Mouse (Mus musculus) limb, embryonic 12.5 days (tissue): ENCODE data around the gene Tbcd. TPM values are rescaled to one million over a fixed set of nuclear protein-coding genes. Genes with fewer than 3 reads are reported as not detected.

Experiments used
- ATAC-seq: fragments of 200-750 bp; cut with Nextera tagmentation; 2 replicates; pipeline ENCODE4 v1.8.0; 2017; ENCODE audit warnings: low read depth, moderate TSS enrichment; ENCODE audit not compliant: insufficient number of reproducible peaks, insufficient read depth, low FRiP score, low TSS enrichment
- H3K27ac ChIP-seq: fragments of 300-500 bp; sonication (generic); 2 replicates; pipeline ENCODE4 v1.5.1; 2016; ENCODE audit warnings: mild to moderate bottlenecking, moderate library complexity
- H3K27me3 ChIP-seq: fragments of 300-500 bp; sonication (generic); 2 replicates; pipeline ENCODE4 v1.6.1; 2016; ENCODE audit warnings: mild to moderate bottlenecking, moderate library complexity
- H3K36me3 ChIP-seq: fragments of 300-500 bp; sonication (generic); 2 replicates; pipeline ENCODE4 v1.6.1; 2016; ENCODE audit warnings: mild to moderate bottlenecking, moderate library complexity
- H3K4me1 ChIP-seq: fragments of 300-500 bp; sonication (generic); replicated peaks from 2 replicates; pipeline ENCODE4 v1.6.1; 2016
- H3K4me2 ChIP-seq: fragments of 300-500 bp; sonication (generic); 2 replicates; pipeline ENCODE4 v1.6.1; 2016; ENCODE audit warnings: mild to moderate bottlenecking, moderate library complexity
- H3K4me3 ChIP-seq: fragments of 300-500 bp; sonication (generic); replicated peaks from 2 replicates; pipeline ENCODE4 v1.5.1; 2016; ENCODE audit warnings: mild to moderate bottlenecking
- H3K9ac ChIP-seq: fragments of 300-500 bp; sonication (generic); replicated peaks from 2 replicates; pipeline ENCODE4 v1.6.1; 2016; ENCODE audit warnings: mild to moderate bottlenecking, moderate library complexity
- H3K9me3 ChIP-seq: fragments of 300-500 bp; sonication (generic); 2 replicates; pipeline ENCODE4 v1.6.1; 2016; ENCODE audit warnings: mild to moderate bottlenecking, moderate library complexity
- WGBS: fragments of 180-500 bp; shearing (Covaris S2); methylation state at CpG from one replicate; pipeline ENCODE4 v1.1.7; 2016; 5-methylcytosine and 5-hydroxymethylcytosine counted together
- polyA plus RNA-seq: library from polyadenylated mRNA; unstranded; fragments of >200 nt; fragmentation: Nextera tagmentation; extraction: Ambion mirVana; gene quantifications from 2 replicates; pipeline ENCODE4 v1.2.1, GENCODE M21; 2016

Gene Tbcd
- polyA plus RNA-seq, 1 experiment from 2014 or later: 50.7 TPM

- Histone ChIP-seq H3K4me1 (no peaks in the 10 kb centered on the region), H3K27ac (no peak overlapping the region), H3K27me3 (no peaks in the 10 kb centered on the region), H3K4me3 (no peak overlapping the region), H3K4me2 (no peak overlapping the region), H3K9me3 (no peaks in the 10 kb centered on the region), H3K36me3 (peaks cover 42% of the 10 kb centered on the region), H3K9ac (no peak overlapping the region)
- WGBS: 93% methylated on average over 2 of the region's 2 CpGs
- ATAC-seq: no peak
These were observed 189.9 kb downstream of the Tbcd start for GRCm38 (mm10) chr11:121641501-121642145.

DNA sequence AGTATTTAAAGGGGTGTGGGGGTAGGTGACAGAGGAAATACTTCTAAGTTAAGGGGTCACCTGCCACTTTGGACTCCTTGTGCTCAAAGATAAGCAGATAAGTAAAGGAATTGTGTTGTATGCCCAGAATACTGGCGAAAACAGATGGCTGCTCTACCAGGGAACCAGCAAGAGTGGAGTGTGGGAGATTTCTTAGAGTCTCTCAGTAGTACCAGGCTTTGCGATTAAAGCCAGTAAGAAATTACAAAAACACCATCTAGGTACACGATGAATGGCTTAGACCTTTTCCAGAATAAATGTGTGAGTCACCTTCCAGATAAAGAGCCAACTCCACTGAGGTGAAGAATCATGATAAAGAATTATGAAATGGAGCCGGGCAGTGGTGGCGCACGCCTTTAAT is 193.6 kb downstream of the Tbcd start:
- H3K4me1 ChIP-seq: no peaks in the 10 kb centered on the region
- H3K4me3 ChIP-seq: no peak overlapping the region
- H3K27me3 ChIP-seq: no peaks in the 10 kb centered on the region
- no peak overlapping the region for H3K27ac ChIP-seq
- H3K9me3 ChIP-seq: no peaks in the 10 kb centered on the region
- no peak overlapping the region for H3K9ac ChIP-seq
- ATAC-seq: no peak
- 95% methylated on average over 6 of the region's 6 CpGs for WGBS
- no peak overlapping the region for H3K4me2 ChIP-seq
- H3K36me3 ChIP-seq: peaks cover 23% of the 10 kb centered on the region; the same call in 1 of the 2 replicates

DNA sequence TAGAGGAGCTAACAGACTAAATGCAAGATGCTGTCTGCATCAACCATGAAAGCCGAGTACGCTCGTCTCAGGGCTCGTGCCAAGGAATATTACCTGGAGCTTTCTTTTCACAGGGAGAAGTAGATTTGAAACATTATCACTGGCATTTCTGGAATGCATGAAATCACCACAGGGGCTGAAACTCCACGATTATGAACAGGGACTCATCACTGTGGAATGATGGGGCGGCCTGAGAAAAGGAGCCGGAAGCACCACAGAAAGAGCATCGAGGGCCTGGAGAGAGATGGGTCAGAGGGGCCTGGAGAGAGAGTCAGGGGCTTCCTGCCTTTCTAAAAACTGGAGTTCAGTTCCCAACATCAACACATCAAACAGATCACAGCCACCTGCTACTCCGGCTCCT is 195.6 kb downstream of the Tbcd start:
- 70% methylated on average over 9 of the region's 9 CpGs for WGBS
- Histone ChIP-seq H3K36me3 (peaks cover 28% of the 10 kb centered on the region; the same call in 1 of the 2 replicates), H3K27ac (no peak overlapping the region), H3K27me3 (no peaks in the 10 kb centered on the region), H3K4me1 (no peaks in the 10 kb centered on the region), H3K9me3 (no peaks in the 10 kb centered on the region), H3K9ac (no peak overlapping the region), H3K4me2 (no peak overlapping the region), H3K4me3 (no peak overlapping the region)
- no peak for ATAC-seq

- H3K4me1 ChIP-seq: no peaks in the 10 kb centered on the region
- H3K27ac ChIP-seq: no peak overlapping the region
- H3K36me3 ChIP-seq: peaks cover 28% of the 10 kb centered on the region; the same call in 1 of the 2 replicates
- WGBS: 91% methylated on average over 5 of the region's 5 CpGs
- ATAC-seq: no peak
- H3K4me3 ChIP-seq: no peak overlapping the region
- no peaks in the 10 kb centered on the region for H3K9me3 ChIP-seq
- no peak overlapping the region for H3K4me2 ChIP-seq
- H3K27me3 ChIP-seq: no peaks in the 10 kb centered on the region
- H3K9ac ChIP-seq: no peak overlapping the region
These were observed 196.4 kb downstream of the Tbcd start for GRCm38 (mm10) chr11:121648166-121648565.

GRCm38 (mm10) chr11:121649900-121650299 is 198.2 kb downstream of the Tbcd start:
- 78% methylated on average over 10 of the region's 10 CpGs for WGBS
- Histone ChIP-seq H3K27ac (no peak overlapping the region), H3K36me3 (peaks cover 21% of the 10 kb centered on the region; the same call in 1 of the 2 replicates), H3K27me3 (no peaks in the 10 kb centered on the region), H3K4me3 (no peak overlapping the region), H3K4me2 (no peak overlapping the region), H3K9me3 (no peaks in the 10 kb centered on the region), H3K9ac (no peak overlapping the region), H3K4me1 (no peaks in the 10 kb centered on the region)
- ATAC-seq: no peak

DNA sequence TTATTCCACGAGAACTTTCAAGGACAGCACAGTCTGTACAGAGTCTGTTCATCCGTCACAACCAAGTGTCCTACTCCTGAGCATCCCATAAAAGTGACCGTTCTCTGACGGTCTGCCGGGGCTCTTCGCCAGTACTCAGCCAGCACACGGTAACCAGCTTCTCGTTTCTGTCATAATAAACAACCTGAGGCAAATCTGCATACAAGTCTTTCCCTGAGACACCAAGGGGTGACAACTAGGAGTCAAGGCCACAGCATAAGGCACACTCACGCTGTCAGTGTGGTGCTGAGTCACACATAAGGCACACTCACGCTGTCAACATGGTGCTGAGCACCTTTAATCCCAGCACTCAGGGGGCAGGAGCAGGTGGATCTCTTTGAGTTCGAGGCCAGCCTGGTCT is 198.9 kb downstream of the Tbcd start:
- Histone ChIP-seq H3K9me3 (no peaks in the 10 kb centered on the region), H3K27ac (no peak overlapping the region), H3K4me3 (no peak overlapping the region), H3K36me3 (peaks cover 21% of the 10 kb centered on the region; the same call in 1 of the 2 replicates), H3K4me2 (no peak overlapping the region), H3K9ac (no peak overlapping the region), H3K27me3 (no peaks in the 10 kb centered on the region), H3K4me1 (no peaks in the 10 kb centered on the region)
- 90% methylated on average over 11 of the region's 11 CpGs for WGBS
- no peak for ATAC-seq

GRCm38 (mm10) chr11:121651556-121651955 is 199.8 kb downstream of the Tbcd start:
- no peak for ATAC-seq
- no peaks in the 10 kb centered on the region for H3K4me1 ChIP-seq
- H3K4me2 ChIP-seq: no peak overlapping the region
- H3K9ac ChIP-seq: no peak overlapping the region
- H3K27ac ChIP-seq: no peak overlapping the region
- H3K36me3 ChIP-seq: peaks cover 21% of the 10 kb centered on the region; the same call in 1 of the 2 replicates
- no peaks in the 10 kb centered on the region for H3K27me3 ChIP-seq
- H3K9me3 ChIP-seq: no peaks in the 10 kb centered on the region
- WGBS: 90% methylated on average over 9 of the region's 9 CpGs
- H3K4me3 ChIP-seq: no peak overlapping the region

GRCm38 (mm10) chr11:121651983-121652382 is 200.2 kb downstream of the Tbcd start:
- Histone ChIP-seq H3K27me3 (no peaks in the 10 kb centered on the region), H3K9ac (no peak overlapping the region), H3K36me3 (peaks cover 21% of the 10 kb centered on the region; the same call in 1 of the 2 replicates), H3K27ac (no peak overlapping the region), H3K9me3 (no peaks in the 10 kb centered on the region), H3K4me3 (no peak overlapping the region), H3K4me1 (no peaks in the 10 kb centered on the region), H3K4me2 (no peak overlapping the region)
- WGBS: 93% methylated on average over 5 of the region's 5 CpGs
- no peak for ATAC-seq

DNA sequence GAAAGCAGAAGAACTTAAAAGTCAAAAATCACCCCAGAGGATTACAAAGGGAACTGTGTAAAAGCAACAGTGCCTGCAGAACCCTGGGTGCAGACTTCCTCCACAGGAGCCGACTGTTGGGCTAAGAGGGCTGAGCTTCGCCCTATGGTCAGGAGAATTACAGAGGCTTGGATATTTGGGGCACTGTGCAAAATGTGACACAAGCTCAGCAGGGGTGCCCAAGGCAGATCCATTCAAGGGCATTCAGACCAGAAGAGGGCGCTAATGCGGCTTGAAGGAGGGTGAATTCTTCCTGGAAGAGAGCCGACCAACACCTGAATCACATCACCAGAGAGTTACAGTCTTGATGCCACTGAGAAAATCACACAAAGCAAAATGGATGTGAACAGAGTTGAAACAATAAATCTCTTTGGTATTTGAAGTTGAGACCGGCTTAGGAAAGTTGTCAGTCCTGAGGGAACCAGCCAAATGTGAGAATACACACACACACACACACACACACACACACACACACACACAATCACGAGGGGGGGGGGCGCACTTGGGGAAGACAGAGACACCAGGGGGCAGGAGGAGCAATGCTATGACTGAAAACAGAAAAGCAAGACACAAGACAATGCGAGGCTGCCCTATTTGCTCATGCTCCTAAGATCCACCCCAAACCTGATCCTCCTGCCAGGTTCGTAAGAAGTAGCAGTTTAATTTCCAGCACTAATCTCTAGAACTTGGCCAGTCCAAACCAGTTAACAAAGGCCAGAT is 201.0 kb downstream of the Tbcd start:
- Histone ChIP-seq H3K27me3 (no peaks in the 10 kb centered on the region), H3K36me3 (peaks cover 21% of the 10 kb centered on the region; the same call in 1 of the 2 replicates), H3K4me2 (no peak overlapping the region), H3K27ac (no peak overlapping the region), H3K9ac (no peak overlapping the region), H3K9me3 (no peaks in the 10 kb centered on the region), H3K4me3 (no peak overlapping the region), H3K4me1 (no peaks in the 10 kb centered on the region)
- 59% methylated on average over 10 of the region's 10 CpGs for WGBS
- ATAC-seq: no peak

DNA sequence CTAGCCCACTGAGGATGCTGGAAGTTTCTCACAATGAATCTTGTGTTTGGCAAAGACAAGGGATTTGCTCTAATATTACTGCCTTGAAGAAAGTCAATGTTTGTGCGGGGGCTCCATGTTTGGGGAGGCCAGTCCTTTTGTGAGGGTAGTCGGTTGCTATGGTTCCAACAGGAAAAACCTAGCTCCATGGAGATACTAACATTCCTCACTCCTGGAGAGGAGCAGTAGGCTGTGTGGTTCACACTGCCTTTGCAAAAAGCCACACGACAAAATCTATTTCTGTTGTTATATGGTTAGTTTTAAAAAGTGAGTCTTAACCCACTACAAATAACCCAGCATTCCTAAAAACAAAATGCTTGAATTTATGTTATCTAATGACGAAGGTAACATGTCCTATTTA is 201.9 kb downstream of the Tbcd start:
- 87% methylated on average over 4 of the region's 4 CpGs for WGBS
- ATAC-seq: no peak
- H3K9me3 ChIP-seq: no peaks in the 10 kb centered on the region
- no peak overlapping the region for H3K4me2 ChIP-seq
- H3K36me3 ChIP-seq: peaks cover 20% of the 10 kb centered on the region; the same call in 1 of the 2 replicates
- H3K4me1 ChIP-seq: no peaks in the 10 kb centered on the region
- no peaks in the 10 kb centered on the region for H3K27me3 ChIP-seq
- H3K27ac ChIP-seq: no peak overlapping the region
- no peak overlapping the region for H3K9ac ChIP-seq
- no peak overlapping the region for H3K4me3 ChIP-seq

- Histone ChIP-seq H3K27ac (no peak overlapping the region), H3K9ac (no peak overlapping the region)
- WGBS: 79% methylated on average over 9 of the region's 9 CpGs
These were observed 202.7 kb downstream of the Tbcd start for GRCm38 (mm10) chr11:121654406-121654945.

More at GRCm38 (mm10) chr11:121654406-121654945, 202.7 kb downstream of the Tbcd start:
- ATAC-seq: no peak
- Histone ChIP-seq H3K9me3 (no peaks in the 10 kb centered on the region), H3K36me3 (peaks cover 16% of the 10 kb centered on the region; the same call in 1 of the 2 replicates), H3K4me3 (no peak overlapping the region), H3K4me2 (no peak overlapping the region), H3K4me1 (no peaks in the 10 kb centered on the region), H3K27me3 (no peaks in the 10 kb centered on the region)
